Mouse (Mus musculus): ENCODE results near the gene Ccl3. TPM values are rescaled to one million over a fixed set of nuclear protein-coding genes. Genes with fewer than 3 reads are reported as not detected.

Gene Ccl3
- total RNA-seq, 2 experiments from 2014 or later: not detected

GRCm38 (mm10) chr11:83631065-83631464 lies 18.1 kb downstream of the Ccl3 start:
- intact Hi-C loops (cut with DNase I): loop anchor here (5.0 to 10.0 kb wide), 3 partner anchors 54 to 186 kb away; partner anchors contain the start of gene Ccl9
- no peak for DNase-seq (ENCODE audit: low spot score in 2 of 2)

DNA sequence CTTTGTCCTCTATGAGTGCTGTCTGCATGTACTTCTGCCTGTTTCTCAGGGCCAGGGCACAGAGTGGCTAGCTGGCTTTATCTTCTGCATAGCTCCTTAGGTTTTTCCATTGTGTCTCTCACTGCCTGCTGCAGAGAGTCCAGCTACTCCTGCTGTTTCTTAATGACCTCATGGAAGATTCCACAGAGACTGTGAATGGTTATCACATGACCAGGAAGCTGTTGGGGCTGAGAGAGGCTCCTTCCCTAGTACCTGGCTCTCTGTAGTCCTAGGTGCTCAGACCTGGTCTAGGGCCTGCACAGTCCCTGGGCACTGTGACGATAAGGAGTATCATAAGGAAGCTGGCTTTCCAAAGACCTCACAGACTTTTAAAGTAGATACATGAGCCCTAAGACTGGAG lies 18.5 kb downstream of the Ccl3 start:
- no peak for DNase-seq (ENCODE audit: low spot score in 2 of 2)
- intact Hi-C loops (cut with DNase I): loop anchor here (5.0 to 10.0 kb wide), 3 partner anchors 53 to 186 kb away; partner anchors contain the start of gene Ccl9

GRCm38 (mm10) chr11:83628808-83629207 lies 20.3 kb downstream of the Ccl3 start:
- intact Hi-C loops (cut with DNase I): no loop called here
- DNase-seq (ENCODE audit: low spot score in 2 of 2): peak in 1 of 2 experiments; percentile 12

DNA sequence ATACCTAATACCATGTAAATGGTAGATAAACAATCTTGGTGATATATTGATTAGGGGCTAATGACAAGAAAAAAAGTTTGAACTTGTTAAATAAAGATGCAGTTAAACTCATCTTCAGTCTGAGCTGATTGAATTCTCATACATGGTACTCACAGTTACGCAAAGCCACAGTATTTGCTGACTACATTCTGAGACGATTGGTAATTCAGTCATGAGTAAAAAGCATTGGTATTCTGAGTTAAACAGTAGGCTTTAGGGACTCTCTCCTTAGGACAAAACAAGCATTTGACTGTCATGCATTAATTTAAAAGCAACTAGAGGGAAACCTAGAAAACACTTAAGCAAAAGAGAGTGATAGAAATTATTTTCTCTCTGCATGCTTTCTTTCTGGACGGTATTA lies 25.6 kb downstream of the Ccl3 start:
- no peak for DNase-seq (ENCODE audit: low spot score in 2 of 2)
- intact Hi-C loops (cut with DNase I): no loop called here

DNA sequence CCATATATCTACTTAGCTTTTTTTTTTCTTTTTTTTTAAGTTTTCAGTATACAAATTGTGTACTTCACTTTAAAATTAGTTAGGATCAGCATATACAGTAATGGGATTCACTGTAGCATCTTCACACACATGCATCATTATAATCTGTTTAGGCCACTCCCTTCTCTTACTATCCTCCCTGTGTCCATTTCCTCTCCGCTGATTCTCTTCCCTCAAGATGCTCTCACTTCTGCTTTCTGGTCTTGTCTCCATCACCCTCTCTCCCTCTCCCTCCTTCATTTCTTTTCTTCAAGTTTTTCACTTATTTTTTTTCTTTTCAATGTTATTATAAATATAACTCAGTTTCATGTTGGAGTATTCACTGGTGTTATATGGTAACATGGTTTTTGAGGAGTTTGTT lies 30.1 kb downstream of the Ccl3 start:
- intact Hi-C loops (cut with DNase I): no loop called here
- DNase-seq (ENCODE audit: low spot score in 2 of 2): no peak

GRCm38 (mm10) chr11:83618238-83618637 lies 30.9 kb downstream of the Ccl3 start:
- intact Hi-C loops (cut with DNase I): no loop called here
- no peak for DNase-seq (ENCODE audit: low spot score in 2 of 2)

GRCm38 (mm10) chr11:83616586-83616985 lies 32.6 kb downstream of the Ccl3 start:
- DNase-seq (ENCODE audit: low spot score in 2 of 2): no peak
- intact Hi-C loops (cut with DNase I): no loop called here

GRCm38 (mm10) chr11:83610900-83611299 lies 38.3 kb downstream of the Ccl3 start:
- intact Hi-C loops (cut with DNase I): no loop called here

GRCm38 (mm10) chr11:83606396-83606795 lies 42.8 kb downstream of the Ccl3 start:
- DNase-seq (ENCODE audit: low spot score in 2 of 2): no peak
- intact Hi-C loops (cut with DNase I): no loop called here

More at GRCm38 (mm10) chr11:83610900-83611299, 38.3 kb downstream of the Ccl3 start:
- DNase-seq (ENCODE audit: low spot score in 2 of 2): no peak

DNA sequence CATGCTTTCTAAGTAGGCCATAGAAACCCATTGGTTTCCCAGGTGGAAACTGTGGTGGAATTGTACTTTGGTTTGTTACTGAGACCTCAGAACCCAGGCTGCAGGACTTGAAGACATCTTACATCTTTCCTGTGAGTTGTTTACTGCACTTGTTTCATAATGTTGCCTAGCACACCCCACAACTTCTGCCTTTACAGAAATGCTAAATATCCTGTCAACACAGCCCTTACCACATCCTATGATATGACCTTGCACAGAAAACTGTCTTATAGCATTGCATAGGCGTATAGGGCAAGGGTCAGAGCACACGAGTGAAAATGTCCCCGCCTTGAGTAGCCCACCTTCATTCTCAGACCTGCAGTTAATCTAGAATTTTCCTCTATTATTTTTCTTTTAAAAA lies 43.6 kb downstream of the Ccl3 start:
- no peak for DNase-seq (ENCODE audit: low spot score in 2 of 2)
- intact Hi-C loops (cut with DNase I): no loop called here

- no peak for DNase-seq (ENCODE audit: low spot score in 2 of 2)
- intact Hi-C loops (cut with DNase I): no loop called here
Measured at GRCm38 (mm10) chr11:83604698-83605097, 44.5 kb downstream of the Ccl3 start.

- no peak for DNase-seq (ENCODE audit: low spot score in 2 of 2)
- intact Hi-C loops (cut with DNase I): no loop called here
Measured at GRCm38 (mm10) chr11:83603399-83603798, 45.8 kb downstream of the Ccl3 start.

GRCm38 (mm10) chr11:83600576-83600975 lies 48.6 kb downstream of the Ccl3 start:
- intact Hi-C loops (cut with DNase I): no loop called here

DNA sequence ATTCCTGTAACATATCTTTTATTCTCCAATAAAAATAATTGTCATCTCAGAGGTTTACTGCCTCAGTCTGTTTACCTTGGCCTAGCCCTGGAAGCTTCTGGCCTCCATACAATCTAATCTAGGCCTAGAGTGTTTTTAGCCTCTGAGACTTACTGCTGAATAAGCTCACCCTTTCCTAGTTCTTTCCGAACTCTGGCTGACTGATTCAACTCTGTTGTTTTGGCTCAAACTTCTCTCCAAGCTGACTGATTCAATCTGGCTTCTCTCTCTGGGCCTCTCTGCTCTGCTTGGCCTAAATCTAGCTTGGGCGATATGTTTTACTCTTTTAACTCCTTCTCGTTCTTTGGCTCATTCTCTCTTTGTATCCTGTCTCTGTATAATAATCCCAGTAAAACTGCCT lies 50.2 kb downstream of the Ccl3 start:
- no peak for DNase-seq (ENCODE audit: low spot score in 2 of 2)
- intact Hi-C loops (cut with DNase I): no loop called here

More at GRCm38 (mm10) chr11:83600576-83600975, 48.6 kb downstream of the Ccl3 start:
- DNase-seq (ENCODE audit: low spot score in 2 of 2): no peak

DNA sequence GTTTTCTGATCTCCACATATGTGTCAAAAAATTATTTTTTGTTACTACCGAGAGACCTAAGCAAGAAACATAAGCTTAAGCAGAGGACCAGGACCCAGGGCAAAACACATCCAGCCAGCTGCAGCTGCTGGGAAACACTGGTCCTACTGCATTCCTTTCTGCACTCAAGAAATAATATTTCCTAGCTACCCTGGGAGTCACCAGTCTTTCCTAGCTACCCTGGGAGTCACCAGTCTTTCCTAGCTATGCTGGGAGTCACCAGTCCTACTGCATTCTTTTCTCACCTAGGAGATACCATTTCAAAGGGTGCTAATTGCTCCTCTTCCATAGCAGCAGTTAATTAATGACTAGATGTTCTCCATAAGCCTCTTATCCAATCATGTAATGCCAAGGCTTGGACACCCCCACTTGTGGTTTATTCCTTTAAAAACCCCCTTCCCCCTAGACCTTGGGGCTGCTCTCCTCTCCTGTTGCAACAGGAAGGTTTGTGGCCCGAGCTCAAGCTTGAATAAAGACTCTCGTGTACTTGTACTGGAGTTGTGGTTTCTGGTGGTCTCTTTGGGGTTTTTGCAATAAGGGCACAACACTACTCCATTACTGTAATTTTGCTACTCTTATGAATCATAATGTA lies 50.8 kb downstream of the Ccl3 start:
- DNase-seq (ENCODE audit: low spot score in 2 of 2): no peak
- intact Hi-C loops (cut with DNase I): no loop called here

Other genes starting within 250 kb of the Ccl3 start
- 100 to 1,000 TPM; 258 to 277 TPM for gene Rasl10b, start 240.2 kb downstream of the Ccl3 start, total RNA-seq (2021)
- gene Gas2l2, start 219.9 kb downstream of the Ccl3 start, total RNA-seq (2021): under 1 TPM in 1 of 2 experiments, not detected in 1; 0.18 TPM
- gene 1700020L24Rik, start 211.7 kb downstream of the Ccl3 start, total RNA-seq (2021): not detected
- gene Mmp28, start 186.3 kb downstream of the Ccl3 start, total RNA-seq (2021): 1 to 10 TPM; 3.9 to 4.3 TPM
- 10 to 100 TPM; 48.4 to 65.7 TPM for gene Taf15, start 176.3 kb downstream of the Ccl3 start, total RNA-seq (2021)
- not detected for gene Heatr9, start 127.2 kb downstream of the Ccl3 start, total RNA-seq (2021)
- gene Ccl5, start 118.8 kb downstream of the Ccl3 start, total RNA-seq (2021): not detected
- gene Ccl9, start 70.7 kb downstream of the Ccl3 start, total RNA-seq (2021): 1 to 10 TPM; 3.6 to 7.9 TPM
- gene Ccl6, start 56.3 kb downstream of the Ccl3 start, total RNA-seq (2021): 1 to 10 TPM; 1.7 to 2.4 TPM
- gene Rpl9-ps1, start 3.7 kb downstream of the Ccl3 start, total RNA-seq (2021): not detected
- gene Ccl4, start 13.2 kb upstream of the Ccl3 start, total RNA-seq (2021): not detected
- not detected for gene Wfdc17, start 54.6 kb upstream of the Ccl3 start, total RNA-seq (2021)
- gene Wfdc18, start 59.7 kb upstream of the Ccl3 start, total RNA-seq (2021): 1 to 10 TPM; 1.9 to 3.1 TPM
- not detected for gene Wfdc21, start 97.6 kb upstream of the Ccl3 start, total RNA-seq (2021)
- gene Heatr6, start 104.3 kb upstream of the Ccl3 start, total RNA-seq (2021): 10 to 100 TPM; 12.3 to 14.8 TPM
- under 1 TPM; 0.18 to 0.30 TPM for gene Hnf1b, start 200.7 kb upstream of the Ccl3 start, total RNA-seq (2021)